Mouse (Mus musculus): ENCODE data around the gene Tfap2a.

Gene Tfap2a

GRCm38 (mm10) chr13:40734316-40734965, 3.7 kb downstream of the Tfap2a start:
- in situ Hi-C loops (cut with MboI, MseI), result no loop called here

GRCm38 (mm10) chr13:40733542-40734151, 4.5 kb downstream of the Tfap2a start:
- in situ Hi-C loops (cut with MboI, MseI), result no loop called here

- in situ Hi-C loops (cut with MboI, MseI), result no loop called here
Observed at GRCm38 (mm10) chr13:40732816-40733541, 5.2 kb downstream of the Tfap2a start.

GRCm38 (mm10) chr13:40732085-40732484, 6.1 kb downstream of the Tfap2a start:
- in situ Hi-C loops (cut with MboI, MseI), result no loop called here

- in situ Hi-C loops (cut with MboI, MseI), result no loop called here
Observed at GRCm38 (mm10) chr13:40731179-40731841, 6.9 kb downstream of the Tfap2a start.

GRCm38 (mm10) chr13:40730651-40731178, 7.5 kb downstream of the Tfap2a start:
- in situ Hi-C loops (cut with MboI, MseI), result no loop called here

GRCm38 (mm10) chr13:40729592-40730431, 8.4 kb downstream of the Tfap2a start:
- in situ Hi-C loops (cut with MboI, MseI), result no loop called here

GRCm38 (mm10) chr13:40729037-40729436, 9.1 kb downstream of the Tfap2a start:
- in situ Hi-C loops (cut with MboI, MseI), result no loop called here

- in situ Hi-C loops (cut with MboI, MseI), result no loop called here
Observed at GRCm38 (mm10) chr13:40728626-40728990, 9.6 kb downstream of the Tfap2a start.

- in situ Hi-C loops (cut with MboI, MseI), result no loop called here
Observed at GRCm38 (mm10) chr13:40727731-40728625, 10.2 kb downstream of the Tfap2a start.

- in situ Hi-C loops (cut with MboI, MseI), result no loop called here
Observed at GRCm38 (mm10) chr13:40725924-40726323, 12.3 kb downstream of the Tfap2a start.

GRCm38 (mm10) chr13:40723598-40723920, 14.6 kb downstream of the Tfap2a start:
- in situ Hi-C loops (cut with MboI, MseI), result no loop called here

GRCm38 (mm10) chr13:40722741-40723597, 15.2 kb downstream of the Tfap2a start:
- in situ Hi-C loops (cut with MboI, MseI), result no loop called here

GRCm38 (mm10) chr13:40719741-40720082, 18.5 kb downstream of the Tfap2a start:
- in situ Hi-C loops (cut with MboI, MseI), result no loop called here

GRCm38 (mm10) chr13:40719066-40719740, 19.0 kb downstream of the Tfap2a start:
- in situ Hi-C loops (cut with MboI, MseI), result no loop called here

- in situ Hi-C loops (cut with MboI, MseI), result no loop called here
Observed at GRCm38 (mm10) chr13:40716771-40717716, 21.1 kb downstream of the Tfap2a start.

GRCm38 (mm10) chr13:40714531-40714930, 23.6 kb downstream of the Tfap2a start:
- in situ Hi-C loops (cut with MboI, MseI), result no loop called here

- in situ Hi-C loops (cut with MboI, MseI), result no loop called here
Observed at GRCm38 (mm10) chr13:40713681-40714080, 24.5 kb downstream of the Tfap2a start.
